Mouse (Mus musculus) cerebellum, adult 2 months (tissue): ENCODE measurements around the gene Wwox.

Experiments used
- CTCF ChIP-seq: fragments of 200-500 bp; IDR thresholded peaks from 2 replicates; pipeline ENCODE4 v1.5.1; 2011; ENCODE audit warnings: low read depth, mild to moderate bottlenecking, control low read depth, low read length, moderate library complexity, borderline replicate concordance; ENCODE audit not compliant: insufficient read depth
- POLR2A ChIP-seq: fragments of 200-500 bp; IDR thresholded peaks from 2 replicates; pipeline ENCODE4 v1.6.1; 2011; ENCODE audit warnings: low read length, control low read depth, borderline replicate concordance; ENCODE audit not compliant: insufficient read depth

DNA sequence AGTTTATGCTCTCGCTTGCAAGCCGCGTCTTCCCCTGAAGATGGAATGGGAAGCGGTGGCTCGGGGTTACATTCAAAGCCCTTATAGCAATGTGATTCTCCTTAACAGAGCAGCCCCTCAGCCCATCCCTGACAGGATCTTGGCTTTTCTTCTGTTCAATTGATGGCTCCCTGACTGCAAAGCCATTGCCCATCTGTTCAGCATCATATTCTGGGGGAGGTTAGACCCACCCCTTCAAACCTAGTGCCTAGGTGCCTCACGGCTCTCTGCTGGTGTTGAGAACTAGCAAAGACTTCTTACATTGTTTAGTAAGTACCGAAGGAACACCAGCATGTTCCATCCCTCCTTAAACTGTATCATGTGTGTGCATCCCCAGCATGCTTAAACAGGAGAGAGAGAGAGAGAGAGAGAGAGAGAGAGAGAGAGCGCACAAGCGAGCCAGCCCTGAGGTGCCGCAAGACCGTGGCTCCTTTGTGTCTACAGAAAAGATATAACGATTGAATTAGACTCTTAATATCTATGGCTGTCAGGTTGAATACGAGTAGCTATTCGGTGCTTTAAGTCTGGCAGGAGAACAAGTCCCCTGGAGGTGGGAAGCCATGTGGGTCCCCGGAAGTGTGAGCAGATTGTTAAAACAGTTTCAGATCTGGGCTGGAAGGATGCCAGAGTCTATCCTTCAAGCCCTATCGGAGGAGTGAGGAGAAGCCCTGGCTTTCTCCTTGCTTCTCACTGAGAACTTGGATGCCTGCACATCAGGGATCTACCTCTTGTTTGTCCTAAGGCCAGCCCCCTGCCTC is 450.3 kb downstream of the Wwox start:
- no peak for TF ChIP-seq CTCF
- no peak for TF ChIP-seq POLR2A
